Mouse (Mus musculus): ENCODE measurements around the gene Dennd6a. TPM values are rescaled to one million over a fixed set of nuclear protein-coding genes. Genes with fewer than 3 reads are reported as not detected.

The Dennd6a gene
- total RNA-seq, 2 experiments from 2014 or later: 15.9 to 16.8 TPM

DNA sequence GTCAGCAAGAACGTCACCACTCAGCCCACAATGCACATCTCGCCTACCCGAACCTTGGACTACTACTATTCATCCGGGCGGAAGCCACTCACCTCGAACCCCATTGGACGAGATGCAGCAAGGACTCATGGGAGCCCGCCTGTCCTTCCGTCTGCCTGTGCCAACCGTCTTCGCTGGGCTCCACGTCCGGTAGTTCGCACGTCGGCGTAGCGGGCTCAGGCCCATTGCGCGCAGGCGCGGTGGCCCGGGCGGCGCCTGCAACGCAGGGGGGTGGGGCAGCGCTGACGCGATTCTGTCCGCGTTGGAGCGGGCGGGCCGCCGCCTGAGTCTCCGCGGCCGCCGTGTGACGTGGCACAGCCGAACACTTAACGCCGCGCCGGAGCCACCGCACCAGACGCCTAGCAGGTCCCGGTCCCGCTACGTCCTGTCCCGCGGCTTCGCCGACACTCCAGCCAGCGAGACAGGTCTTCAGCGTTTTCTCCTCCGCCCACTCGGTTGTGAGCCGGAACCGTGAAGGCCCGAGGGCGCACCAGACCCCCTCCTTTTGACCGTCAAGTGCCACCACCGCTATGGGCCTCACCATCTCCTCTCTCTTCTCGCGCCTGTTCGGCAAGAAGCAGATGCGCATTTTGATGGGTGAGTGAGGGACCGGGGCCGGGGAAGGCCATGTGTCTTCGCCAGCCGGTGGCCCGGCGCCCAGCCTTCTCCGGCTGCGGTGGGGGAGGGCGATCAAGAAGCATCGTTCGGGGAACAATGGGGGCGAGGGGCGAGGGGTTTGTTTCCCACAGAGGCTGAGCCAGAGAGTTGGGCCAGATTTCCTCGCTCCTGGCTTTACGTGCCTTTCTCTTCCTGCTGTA lies 64.4 kb downstream of the Dennd6a start, which contains the start of gene Arf4:
TSS of gene Arf4 (plus strand) at position 224 of the 857 bp plus-strand sequence.
- intact Hi-C loops (cut with DNase I): loop anchor here (2.0 to 5.0 kb wide), 3 partner anchors 56 to 147 kb away; no protein-coding TSS in a partner anchor
- peak; percentile 98 for DNase-seq (ENCODE audit: low spot score)

DNA sequence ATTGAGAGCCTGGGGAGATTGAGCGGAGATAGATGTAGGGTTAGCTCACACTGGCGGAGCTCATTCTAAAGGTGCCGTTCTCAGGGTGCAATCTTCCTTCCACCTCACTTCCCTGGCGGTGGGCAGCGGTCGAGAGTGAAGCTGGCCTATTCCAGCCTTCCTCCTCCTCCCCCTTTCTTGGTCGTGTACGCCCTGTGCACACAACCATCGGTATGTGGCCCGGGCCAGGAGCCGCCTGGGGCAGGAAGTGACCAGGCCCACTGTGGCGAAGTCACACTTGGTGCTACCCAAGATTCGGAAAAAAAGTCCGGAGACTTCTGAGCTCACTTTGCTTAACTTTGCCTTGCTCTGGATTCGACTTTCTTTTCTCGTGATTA lies 65.0 kb downstream of the Dennd6a start:
- peak; percentile 55 for DNase-seq (ENCODE audit: low spot score)
- intact Hi-C loops (cut with DNase I): loop anchor here (2.0 to 5.0 kb wide), 3 partner anchors 56 to 148 kb away; no protein-coding TSS in a partner anchor

DNA sequence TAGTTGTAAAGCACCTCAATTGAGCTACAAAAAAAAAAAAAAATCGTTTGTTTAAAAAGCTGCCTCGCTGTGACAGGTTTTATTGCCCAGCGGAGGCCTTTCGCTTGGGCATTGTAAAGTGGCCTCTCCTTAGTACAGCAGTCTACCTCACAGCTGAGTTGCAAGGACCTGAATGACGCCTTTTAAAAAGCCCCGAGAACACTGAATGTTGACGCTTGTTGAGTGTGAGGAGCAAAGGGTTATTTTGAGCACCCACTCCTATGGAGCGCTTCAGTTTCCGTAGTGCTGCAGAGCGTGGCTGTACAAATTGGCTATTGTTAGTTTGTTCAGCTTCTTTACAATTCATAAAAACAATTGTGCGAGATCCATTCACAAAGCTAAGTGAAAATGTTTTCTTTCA lies 65.6 kb downstream of the Dennd6a start:
- DNase-seq (ENCODE audit: low spot score): no peak
- intact Hi-C loops (cut with DNase I): loop anchor here (2.0 to 5.0 kb wide), 3 partner anchors 57 to 148 kb away; no protein-coding TSS in a partner anchor

DNA sequence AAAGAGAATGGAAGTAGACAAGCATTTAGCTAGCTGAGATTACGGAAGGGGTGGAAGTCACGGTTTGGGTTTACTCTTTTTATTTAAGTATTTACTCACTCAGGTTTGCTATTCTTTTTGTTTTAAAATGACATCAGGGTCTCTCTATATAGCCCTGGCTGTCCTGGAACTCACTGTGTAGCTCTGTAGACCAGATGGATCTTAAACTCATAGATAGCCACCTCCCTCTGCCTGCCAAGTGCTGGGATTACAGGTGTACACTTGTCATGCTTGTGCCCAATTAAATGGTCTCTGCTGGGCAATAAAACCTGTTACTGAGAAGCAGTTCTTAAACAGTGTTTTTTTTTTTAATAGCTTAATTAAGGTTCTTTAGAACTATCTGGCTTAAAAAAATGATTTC lies 66.3 kb downstream of the Dennd6a start:
- no peak for DNase-seq (ENCODE audit: low spot score)

DNA sequence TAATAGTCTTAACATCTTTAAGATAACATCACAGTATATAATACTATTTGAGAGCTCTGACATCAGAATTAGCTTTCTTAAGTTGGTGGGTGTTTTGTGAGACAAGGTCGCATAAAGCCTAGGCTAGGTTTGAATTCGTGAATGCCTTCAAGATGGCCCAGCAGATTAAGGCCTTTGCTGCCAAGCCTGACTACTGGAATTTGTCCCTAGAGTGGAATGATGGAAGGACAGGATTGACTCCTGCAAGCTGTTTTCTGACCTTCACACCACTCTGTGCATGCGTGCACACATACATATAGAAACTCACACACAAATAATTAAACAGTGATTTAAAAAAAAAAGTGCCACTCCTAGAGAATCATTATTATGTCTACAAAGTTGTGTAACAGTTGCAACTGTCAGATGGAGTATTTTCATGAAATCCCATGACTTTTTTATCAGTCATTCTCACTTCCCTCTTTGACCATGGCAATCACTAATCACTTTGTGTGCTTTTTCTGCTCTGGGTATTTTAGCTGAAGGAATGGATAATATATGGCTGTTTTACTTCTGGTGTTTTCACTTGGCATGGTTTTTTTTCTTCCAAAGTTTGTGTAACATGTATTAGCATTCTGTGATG lies 69.5 kb downstream of the Dennd6a start:
- intact Hi-C loops (cut with DNase I): no loop called here
- DNase-seq (ENCODE audit: low spot score): no peak

More for the DNA sequence above, 66.3 kb downstream of the Dennd6a start:
- intact Hi-C loops (cut with DNase I): loop anchor here (2.0 to 5.0 kb wide), 3 partner anchors 58 to 149 kb away; no protein-coding TSS in a partner anchor

DNA sequence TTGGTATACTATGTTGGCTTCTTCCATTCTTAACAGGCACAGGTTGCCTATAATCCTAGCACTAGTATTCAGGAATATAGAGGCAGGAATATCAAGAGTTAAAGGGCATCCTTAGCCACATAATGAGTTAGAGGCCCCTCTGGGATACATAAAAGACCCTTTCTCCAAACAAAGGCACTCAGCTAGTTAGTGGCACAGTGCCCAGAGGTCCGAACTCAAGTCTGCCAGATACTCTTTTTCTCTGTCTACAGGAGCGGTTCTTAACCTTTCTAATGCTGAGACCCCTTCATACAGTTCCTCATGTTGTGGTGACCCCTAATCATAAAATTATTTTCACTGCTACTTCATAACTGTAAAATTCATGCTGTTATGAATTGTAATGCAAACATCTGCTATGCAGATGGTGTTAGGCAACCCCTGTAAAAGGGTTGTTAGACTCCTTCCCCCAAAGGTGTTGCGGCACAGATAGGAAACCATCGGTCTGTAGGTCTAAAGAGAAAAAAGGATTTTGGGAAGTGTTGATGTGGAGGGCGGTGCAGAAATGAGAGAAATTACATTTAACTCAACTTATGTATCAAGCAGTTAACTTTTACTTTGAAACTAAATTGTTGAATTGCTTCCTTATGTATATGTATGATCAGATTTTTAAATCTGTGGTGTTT lies 72.5 kb downstream of the Dennd6a start:
- no peak for DNase-seq (ENCODE audit: low spot score)
- intact Hi-C loops (cut with DNase I): no loop called here

DNA sequence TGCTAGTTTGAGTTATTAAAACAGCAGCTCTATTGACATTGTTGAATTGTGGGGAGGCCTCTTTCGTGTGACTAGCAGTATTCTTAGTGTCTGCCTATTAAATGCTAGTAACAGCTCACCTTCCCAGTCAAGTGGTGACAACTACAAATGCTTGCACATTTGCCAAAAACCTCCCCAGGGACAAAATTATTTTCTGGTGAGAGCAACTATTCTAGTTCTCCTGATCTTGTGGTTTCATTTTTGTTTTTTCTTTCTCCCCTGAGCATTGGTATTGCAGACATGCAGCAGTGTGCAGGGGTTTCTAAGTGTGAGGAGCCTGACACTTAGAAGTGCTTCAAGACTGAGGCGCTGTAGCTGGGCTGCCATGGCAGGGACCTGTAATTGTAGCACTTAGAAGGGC lies 74.2 kb downstream of the Dennd6a start:
- intact Hi-C loops (cut with DNase I): no loop called here
- no peak for DNase-seq (ENCODE audit: low spot score)

DNA sequence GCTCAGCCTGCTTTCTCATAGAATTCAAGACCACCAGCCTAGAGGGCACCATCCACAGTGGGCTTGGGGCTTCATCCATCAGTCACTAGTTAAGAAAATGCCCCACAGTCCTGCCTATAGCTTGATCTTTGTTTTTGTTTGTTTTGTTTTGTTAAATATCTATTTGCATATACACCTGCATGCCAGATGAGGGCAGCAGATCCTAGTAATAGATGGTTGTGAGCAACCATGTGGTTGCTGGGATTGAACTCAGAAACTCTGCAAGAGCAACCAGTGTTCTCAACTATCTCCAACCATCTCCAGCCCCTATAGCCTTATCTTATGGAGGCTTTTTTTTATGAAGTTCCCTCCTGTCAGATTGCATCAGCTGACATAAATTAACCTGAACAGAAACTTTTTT lies 78.2 kb downstream of the Dennd6a start:
- intact Hi-C loops (cut with DNase I): no loop called here
- DNase-seq (ENCODE audit: low spot score): no peak

DNA sequence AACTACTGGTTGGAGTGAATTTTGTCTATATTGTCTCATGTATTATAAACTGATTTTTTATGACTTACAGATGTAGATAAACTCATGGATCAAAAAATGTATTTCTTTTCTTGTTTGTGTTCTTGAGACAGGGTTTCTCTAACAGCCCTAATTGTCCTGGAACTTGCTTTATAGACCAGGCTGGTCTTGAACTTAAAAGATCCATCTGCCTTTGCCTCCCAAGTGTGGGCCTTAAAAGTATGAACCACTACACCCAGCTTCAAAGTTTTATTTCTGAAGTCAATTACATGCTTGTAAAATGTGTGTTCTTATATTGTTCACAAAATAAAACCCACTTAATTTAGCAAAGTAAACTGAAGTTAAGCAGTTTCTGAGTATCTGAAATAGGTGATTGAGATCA lies 84.5 kb downstream of the Dennd6a start:
- DNase-seq (ENCODE audit: low spot score): no peak
- intact Hi-C loops (cut with DNase I): no loop called here

DNA sequence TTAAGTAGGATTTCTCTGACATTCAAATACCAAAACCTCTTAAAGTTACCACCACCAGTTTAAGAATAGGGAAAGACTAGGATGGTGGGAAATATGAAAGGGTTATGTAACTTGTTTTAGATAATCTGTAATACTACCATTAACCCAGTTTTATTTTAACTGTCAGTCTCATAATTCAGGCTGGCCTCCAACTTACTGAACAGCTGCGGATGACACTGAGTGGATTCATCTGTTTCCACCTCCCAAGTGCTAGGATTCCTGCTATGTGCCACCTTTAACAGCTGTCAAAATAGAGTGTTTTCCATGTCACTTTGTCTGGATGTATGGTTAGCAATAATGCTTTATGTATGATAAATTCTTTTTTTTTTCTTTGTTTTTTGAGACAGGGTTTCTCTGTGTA lies 86.6 kb downstream of the Dennd6a start:
- no peak for DNase-seq (ENCODE audit: low spot score)
- intact Hi-C loops (cut with DNase I): loop anchor here (10.0 kb wide), 2 partner anchors 305 to 365 kb away; no protein-coding TSS in a partner anchor

DNA sequence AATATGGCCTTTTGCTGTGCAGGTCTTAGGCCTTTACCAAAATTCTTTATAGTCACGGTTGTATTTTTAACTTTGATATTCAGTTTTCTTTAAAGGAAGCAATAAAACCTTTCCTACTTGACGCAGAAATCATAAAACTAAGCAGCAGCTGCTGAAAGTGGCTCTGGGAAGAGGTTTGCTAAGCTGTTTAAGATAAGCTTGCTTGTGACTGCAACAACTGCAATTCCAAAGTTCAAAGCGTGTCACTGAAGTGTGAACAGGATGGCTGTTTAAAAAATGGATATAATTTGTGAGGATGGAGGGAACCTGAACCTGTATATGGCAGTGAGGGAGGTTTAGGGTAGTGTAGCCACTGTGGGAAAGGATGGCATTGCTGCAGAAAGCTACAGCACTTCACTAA lies 88.4 kb downstream of the Dennd6a start:
- DNase-seq (ENCODE audit: low spot score): no peak
- intact Hi-C loops (cut with DNase I): loop anchor here (10.0 kb wide), 2 partner anchors 303 to 363 kb away; no protein-coding TSS in a partner anchor

DNA sequence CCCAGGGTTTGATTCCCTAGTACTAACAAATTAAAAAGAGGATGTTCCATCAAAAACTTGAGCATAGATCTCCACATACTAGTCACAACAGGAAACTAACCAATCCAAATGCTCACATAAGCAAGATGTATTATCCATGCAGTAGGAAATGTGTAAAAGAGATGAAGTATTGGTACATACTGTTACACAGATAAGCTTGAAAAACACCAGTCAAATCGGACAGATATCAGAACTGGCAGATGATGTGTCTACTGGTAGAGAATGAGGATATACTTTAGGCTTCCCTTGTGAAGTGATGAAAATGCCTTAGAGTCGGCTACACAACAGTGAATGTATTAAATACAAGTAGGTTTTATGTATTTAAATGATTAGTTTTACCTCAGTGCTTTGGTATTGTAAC lies 88.8 kb downstream of the Dennd6a start:
- intact Hi-C loops (cut with DNase I): loop anchor here (10.0 kb wide), 2 partner anchors 302 to 362 kb away; no protein-coding TSS in a partner anchor

DNA sequence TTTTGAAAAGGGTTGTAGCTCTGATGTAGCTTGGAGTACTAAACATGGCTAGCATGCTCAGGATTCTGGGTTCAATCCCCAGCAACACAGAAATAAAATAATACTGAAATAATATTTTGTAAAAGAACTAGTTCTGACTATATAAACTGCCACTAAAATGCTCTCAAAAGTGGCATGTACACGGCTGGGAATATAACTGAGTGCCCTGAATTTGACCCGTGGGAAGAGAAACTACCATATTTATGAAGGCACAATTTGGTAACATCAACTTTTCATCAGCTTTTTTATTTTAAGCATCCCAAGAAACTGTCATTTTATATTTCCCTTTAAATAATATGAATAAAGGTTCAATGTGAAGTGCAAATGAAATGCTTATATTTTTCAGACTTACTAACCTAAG lies 90.2 kb downstream of the Dennd6a start:
- DNase-seq (ENCODE audit: low spot score): no peak
- intact Hi-C loops (cut with DNase I): loop anchor here (10.0 kb wide), 2 partner anchors 301 to 361 kb away; no protein-coding TSS in a partner anchor

More for the DNA sequence above, 88.8 kb downstream of the Dennd6a start:
- no peak for DNase-seq (ENCODE audit: low spot score)

DNA sequence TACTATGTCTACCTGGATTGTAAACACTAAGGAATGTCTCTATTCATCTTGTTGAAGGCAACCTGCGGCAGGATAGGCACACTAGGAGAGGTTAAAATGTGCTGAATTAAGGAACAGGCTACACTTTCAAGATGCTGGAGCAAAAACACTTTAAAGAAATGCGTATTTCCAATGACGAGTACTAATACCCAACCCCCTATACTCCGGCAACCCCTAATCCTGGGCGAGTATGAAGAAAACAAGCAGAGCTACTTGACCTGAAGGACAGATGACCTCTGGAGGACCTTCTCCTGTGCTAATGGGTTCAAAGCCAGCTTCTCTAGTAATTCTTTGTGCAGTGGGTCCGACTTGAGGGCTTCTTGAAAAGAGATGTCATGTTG lies 94.3 kb downstream of the Dennd6a start:
- intact Hi-C loops (cut with DNase I): loop anchor here (10.0 kb wide), 2 partner anchors 297 to 357 kb away; no protein-coding TSS in a partner anchor

DNA sequence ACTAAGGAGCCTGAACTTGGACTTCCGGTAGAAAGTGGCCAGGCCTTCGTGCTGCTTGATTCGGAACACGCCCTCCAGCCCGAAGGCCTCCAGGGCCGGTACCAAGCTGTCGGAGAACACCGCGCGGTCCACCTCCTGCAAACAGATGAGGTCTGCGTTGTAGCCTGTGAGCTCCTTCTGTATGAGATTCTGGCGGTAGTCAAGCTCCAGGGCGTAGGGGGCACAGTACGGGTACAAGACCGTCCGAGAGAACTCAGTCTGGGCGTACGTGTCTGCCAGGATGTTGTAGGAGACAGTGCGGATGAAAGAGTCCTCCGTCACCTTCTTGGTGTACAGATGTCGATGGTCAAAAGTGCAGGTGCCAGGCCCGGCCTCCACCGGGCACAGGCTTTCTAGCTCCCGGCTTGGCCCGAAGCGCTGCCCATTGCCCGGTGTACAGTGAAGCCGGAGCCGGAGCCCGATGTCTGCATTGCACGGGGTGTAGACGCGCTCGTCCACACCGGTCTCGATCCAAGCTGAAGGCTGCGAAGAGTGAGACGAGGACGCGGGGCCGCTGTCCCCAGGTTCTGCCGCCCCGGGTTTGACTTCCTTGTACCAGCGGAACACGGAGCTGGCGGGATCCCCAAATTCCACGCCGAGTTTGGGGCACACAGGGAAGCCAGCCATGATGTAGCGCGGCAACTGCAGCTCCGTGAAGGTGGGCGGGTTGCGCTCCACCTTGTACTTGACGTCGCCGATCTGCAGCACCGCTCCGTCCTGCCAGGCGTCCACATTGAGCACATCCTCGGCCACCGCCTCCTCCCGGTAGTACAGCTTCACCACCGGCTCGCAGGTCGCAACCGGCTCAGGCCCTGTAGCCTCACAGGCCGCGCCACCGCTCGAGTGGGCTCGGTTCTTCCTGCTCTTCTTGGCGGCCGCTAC lies 95.0 kb downstream of the Dennd6a start:
- DNase-seq (ENCODE audit: low spot score): no peak
- intact Hi-C loops (cut with DNase I): loop anchor here (10.0 kb wide), 2 partner anchors 296 to 356 kb away; no protein-coding TSS in a partner anchor

More for the DNA sequence above, 94.3 kb downstream of the Dennd6a start:
- DNase-seq (ENCODE audit: low spot score): no peak

DNA sequence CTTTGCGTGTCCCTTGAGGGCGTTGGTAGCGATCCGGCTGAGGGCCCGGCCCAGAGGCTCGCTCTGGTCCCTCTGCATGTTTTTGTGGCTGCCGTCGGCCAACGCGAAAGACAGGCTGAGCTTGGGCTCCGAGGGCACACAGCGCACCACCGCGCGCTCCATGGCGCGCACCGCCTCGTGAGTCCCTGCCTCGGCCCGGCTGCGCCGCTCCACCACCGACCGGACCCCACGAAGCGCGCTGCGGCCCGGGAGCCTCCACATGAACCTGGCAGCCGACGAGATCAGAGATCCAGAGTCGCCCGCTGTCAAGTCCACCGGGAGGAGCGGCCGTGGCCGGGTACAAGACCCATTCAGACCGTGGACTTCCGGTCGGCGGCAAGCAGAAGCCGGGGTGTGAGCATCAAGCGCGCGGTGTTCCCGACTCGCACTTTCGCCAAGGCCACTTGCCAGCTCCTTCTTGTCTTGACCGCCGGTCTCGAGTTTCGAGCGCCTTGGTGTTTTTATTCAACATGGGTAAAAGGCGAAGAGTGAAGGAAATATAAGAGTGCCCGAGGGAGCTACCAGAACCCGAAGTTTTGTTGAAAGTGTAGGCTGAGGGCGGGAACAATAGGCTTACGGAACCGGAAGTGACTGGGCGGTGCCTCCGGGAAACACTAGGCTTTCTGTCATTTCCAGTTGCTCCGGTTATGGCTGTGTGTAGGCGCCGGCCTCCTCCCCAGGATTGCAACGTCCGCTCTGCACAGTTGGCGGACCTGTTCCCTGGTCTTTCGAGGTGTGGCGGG lies 95.8 kb downstream of the Dennd6a start, which contains the start of gene Pde12:
TSS of gene Pde12 (minus strand) at position 592 of the 782 bp plus-strand sequence.
- DNase-seq (ENCODE audit: low spot score): peak; percentile 79
- intact Hi-C loops (cut with DNase I): loop anchor here (10.0 kb wide), 2 partner anchors 295 to 355 kb away; no protein-coding TSS in a partner anchor

DNA sequence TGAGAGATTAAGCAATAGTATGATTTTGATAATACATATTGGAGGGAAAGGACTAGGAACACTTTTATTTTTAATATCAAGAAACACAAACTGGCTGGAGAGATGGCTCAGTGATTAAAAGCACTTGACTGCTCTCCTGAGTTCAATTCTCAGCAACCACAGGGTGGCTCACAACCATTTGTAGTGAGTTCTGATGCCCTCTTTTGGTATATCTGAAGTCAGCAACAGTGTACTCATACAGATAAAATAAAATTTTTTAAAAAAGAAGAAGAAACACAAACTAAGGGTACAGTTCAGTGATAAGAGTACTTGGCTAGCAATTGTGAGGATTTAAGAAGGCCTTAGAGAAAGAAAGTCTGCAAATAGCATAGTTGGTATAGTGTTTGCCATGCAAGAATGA lies 97.3 kb downstream of the Dennd6a start:
- intact Hi-C loops (cut with DNase I): no loop called here
- DNase-seq (ENCODE audit: low spot score): no peak
